Mouse (Mus musculus) common myeloid progenitor, adult 5-6 weeks (primary cell): ENCODE results near the gene Bad. TPM values are rescaled to one million over a fixed set of nuclear protein-coding genes. Genes with fewer than 3 reads are reported as not detected.

ENCODE experiments used
- ATAC-seq: replicated peaks from 2 replicates; pipeline ENCODE4 v1.8.0; 2016; ENCODE audit warnings: low read depth, mild to moderate bottlenecking, moderate TSS enrichment, inconsistent platforms; ENCODE audit not compliant: poor library complexity, severe bottlenecking
- total RNA-seq: library from RNA; stranded (forward); fragments of 200-1000, 187-1606 nt; gene quantifications from 2 replicates; pipeline ENCODE4 v1.2.3, GENCODE M21; 2017

The Bad gene
- total RNA-seq, 1 experiment from 2014 or later, result 36.4 TPM

- ATAC-seq, result no peak
Observed at GRCm38 (mm10) chr19:6997721-6998290, 56.1 kb downstream of the Bad start.

- ATAC-seq, result no peak
Observed at GRCm38 (mm10) chr19:6999360-7000063, 57.9 kb downstream of the Bad start.

Other genes starting within 250 kb of the Bad start
- 5.8 and 6.8 TPM in 2 replicates for gene Rps6ka4, start 101.2 kb upstream of the Bad start, total RNA-seq
- 29.1 and 65.5 TPM in 2 replicates for gene Ccdc88b, start 83.7 kb upstream of the Bad start, total RNA-seq
- 251 and 275 TPM in 2 replicates for gene Trmt112, start 32.2 kb upstream of the Bad start, total RNA-seq
- 131 and 139 TPM in 2 replicates for gene Prdx5, start 31.8 kb upstream of the Bad start, total RNA-seq
- 17.9 and 18.2 TPM in 2 replicates for gene Esrra, start 20.0 kb upstream of the Bad start, total RNA-seq
- gene Catsperz, start 16.5 kb upstream of the Bad start, total RNA-seq, result not detected in 2 replicates
- not detected in 2 replicates for gene Kcnk4, start 7.3 kb upstream of the Bad start, total RNA-seq
- gene Gpr137, start 619 bp downstream of the Bad start, total RNA-seq, result 13.0 and 13.1 TPM in 2 replicates
- gene Ppp1r14b, start 33.1 kb downstream of the Bad start, total RNA-seq, result 119 and 184 TPM in 2 replicates
- gene Plcb3, start 34.6 kb downstream of the Bad start, total RNA-seq, result 7.5 and 10.6 TPM in 2 replicates
- gene Fkbp2, start 38.6 kb downstream of the Bad start, total RNA-seq, result 136 and 154 TPM in 2 replicates
- gene Vegfb, start 45.8 kb downstream of the Bad start, total RNA-seq, result 6.0 and 16.6 TPM in 2 replicates
- gene Dnajc4, start 50.7 kb downstream of the Bad start, total RNA-seq, result 5.4 and 7.9 TPM in 2 replicates
- 3.3 and 6.1 TPM in 2 replicates for gene Nudt22, start 54.3 kb downstream of the Bad start, total RNA-seq
- gene Trpt1, start 54.3 kb downstream of the Bad start, total RNA-seq, result 3.2 TPM in 1 of 2 replicates, not detected in the other
- gene Fermt3, start 77.6 kb downstream of the Bad start, total RNA-seq, result 221 and 234 TPM in 2 replicates
- 244 and 257 TPM in 2 replicates for gene Stip1, start 98.1 kb downstream of the Bad start, total RNA-seq
- gene Macrod1, start 114.9 kb downstream of the Bad start, total RNA-seq, result 2.8 and 7.9 TPM in 2 replicates
- gene Flrt1, start 163.9 kb downstream of the Bad start, total RNA-seq, result not detected in 2 replicates